23 mouse cellular contexts compared by ENCODE assay signal in genomic region chr9:14204817-14205216, GRCm38 (mm10).
DNase-seq lines count a peak whose midpoint lies in the region; ATAC-seq and TF ChIP-seq lines count a peak whose summit lies in the region.
"Had no signal": no experiment of that assay in that cellular context is flagged by ENCODE, and none has a peak within 500 bp of the region (broad histone marks: within the 10 kb centered on the region; RNA-seq: fewer than 3 reads in every experiment).

No protein-coding gene starts in this region.

- TF ChIP-seq CTCF in stomach, postnatal 0 days (IDR thresholded peaks at IDR 0.05; ENCODE audit: low read depth): no peak
- TF ChIP-seq CTCF in liver, postnatal 0 days (IDR thresholded peaks at IDR 0.05; ENCODE audit: low read depth): no peak

- H3K27ac ChIP-seq in forebrain, embryonic 14.5 days (ENCODE audit: low read depth, low read length): 0 out of 2 replicates have a peak overlapping the region, but pooled peaks have one; percentile 2
- H3K27ac ChIP-seq in forebrain, embryonic 10.5 days: no peak overlapping the region
- 0 out of 2 replicates have a peak overlapping the region, but pooled peaks have one; percentile 17 for H3K27ac ChIP-seq in stomach, embryonic 15.5 days
- H3K27ac ChIP-seq in stomach, postnatal 0 days (replicated peaks): no peak overlapping the region
- H3K27ac ChIP-seq in liver, postnatal 0 days (ENCODE audit: low read depth): no peak overlapping the region
- H3K27ac ChIP-seq: forebrain, embryonic 13.5 days; heart, embryonic 15.5 days; hindbrain, embryonic 15.5 days; intestine, embryonic 15.5 days; kidney, embryonic 15.5 days; left cerebral cortex, adult 2 months; liver, embryonic 12.5 days; midbrain, embryonic 13.5 days had no signal

- H3K9ac ChIP-seq in forebrain, embryonic 14.5 days (ENCODE audit: low read length): no peak overlapping the region
- H3K9ac ChIP-seq in stomach, embryonic 15.5 days: no peak overlapping the region
- no peak overlapping the region for H3K9ac ChIP-seq in stomach, postnatal 0 days (ENCODE audit: low read length)
- no peak overlapping the region for H3K9ac ChIP-seq in liver, postnatal 0 days (replicated peaks)
- H3K9ac ChIP-seq: forebrain, embryonic 13.5 days; heart, embryonic 15.5 days; hindbrain, embryonic 15.5 days; intestine, embryonic 15.5 days; kidney, embryonic 15.5 days; liver, embryonic 12.5 days; midbrain, embryonic 13.5 days had no signal

- ATAC-seq in forebrain, embryonic 14.5 days: no peak
- ATAC-seq in stomach, embryonic 15.5 days (ENCODE audit: insufficient read depth, low FRiP score, low read depth): no peak
- ATAC-seq in stomach, postnatal 0 days (ENCODE audit: low FRiP score, low TSS enrichment): no peak
- no peak for ATAC-seq in liver, postnatal 0 days
- ATAC-seq: CD4-positive, CD25-positive, alpha-beta regulatory T cell, adult 4 months; forebrain, embryonic 13.5 days; intestine, embryonic 15.5 days; liver, embryonic 12.5 days; lung, postnatal 0 days; midbrain, embryonic 13.5 days had no signal

- no peaks in the 10 kb centered on the region for H3K36me3 ChIP-seq in forebrain, embryonic 14.5 days (ENCODE audit: control insufficient read depth, insufficient read depth, low read length)
- no peaks in the 10 kb centered on the region for H3K36me3 ChIP-seq in forebrain, embryonic 10.5 days (replicated peaks)
- no peaks in the 10 kb centered on the region for H3K36me3 ChIP-seq in stomach, embryonic 15.5 days
- no peaks in the 10 kb centered on the region for H3K36me3 ChIP-seq in stomach, postnatal 0 days (ENCODE audit: control insufficient read depth, insufficient read depth, low read length)
- H3K36me3 ChIP-seq in liver, postnatal 0 days (replicated peaks; ENCODE audit: insufficient read depth, low read length): no peaks in the 10 kb centered on the region
- H3K36me3 ChIP-seq: heart, embryonic 15.5 days; hindbrain, embryonic 15.5 days; intestine, embryonic 15.5 days; kidney, embryonic 15.5 days; liver, embryonic 12.5 days; midbrain, embryonic 13.5 days had no signal

- H3K4me3 ChIP-seq in forebrain, embryonic 14.5 days (ENCODE audit: low read depth, low read length): no peak overlapping the region
- H3K4me3 ChIP-seq in forebrain, embryonic 10.5 days: no peak overlapping the region
- H3K4me3 ChIP-seq in stomach, embryonic 15.5 days (replicated peaks): no peak overlapping the region
- no peak overlapping the region for H3K4me3 ChIP-seq in stomach, postnatal 0 days (ENCODE audit: low read depth, low read length)
- no peak overlapping the region for H3K4me3 ChIP-seq in liver, postnatal 0 days (ENCODE audit: low read depth, low read length)
- H3K4me3 ChIP-seq: forebrain, embryonic 13.5 days; heart, embryonic 15.5 days; hindbrain, embryonic 15.5 days; intestine, embryonic 15.5 days; kidney, embryonic 15.5 days; left cerebral cortex, adult 2 months; liver, embryonic 12.5 days; midbrain, embryonic 13.5 days had no signal

- no peak overlapping the region for H3K4me2 ChIP-seq in forebrain, embryonic 14.5 days (ENCODE audit: low read length)
- H3K4me2 ChIP-seq in stomach, embryonic 15.5 days: no peak overlapping the region
- no peak overlapping the region for H3K4me2 ChIP-seq in stomach, postnatal 0 days (replicated peaks; ENCODE audit: low read depth)
- H3K4me2 ChIP-seq in liver, postnatal 0 days (ENCODE audit: low read depth, low read length): no peak overlapping the region
- H3K4me2 ChIP-seq: forebrain, embryonic 13.5 days; heart, embryonic 15.5 days; hindbrain, embryonic 15.5 days; intestine, embryonic 15.5 days; kidney, embryonic 15.5 days; liver, embryonic 12.5 days; midbrain, embryonic 13.5 days had no signal

- no peaks in the 10 kb centered on the region for H3K4me1 ChIP-seq in forebrain, embryonic 14.5 days (ENCODE audit: control insufficient read depth, insufficient read depth, low read length)
- H3K4me1 ChIP-seq in forebrain, embryonic 10.5 days: no peaks in the 10 kb centered on the region
- peaks cover 28% of the 10 kb centered on the region for H3K4me1 ChIP-seq in stomach, embryonic 15.5 days
- 0 out of 2 replicates have a peak, but pooled peaks cover 2% of the 10 kb centered on the region for H3K4me1 ChIP-seq in stomach, postnatal 0 days (replicated peaks; ENCODE audit: control insufficient read depth, insufficient read depth)
- H3K4me1 ChIP-seq in liver, postnatal 0 days (ENCODE audit: insufficient read depth): peaks cover 12% of the 10 kb centered on the region
- H3K4me1 ChIP-seq: forebrain, embryonic 13.5 days; liver, embryonic 12.5 days; midbrain, embryonic 13.5 days had no signal

- WGBS in forebrain, embryonic 14.5 days: 93% methylated on average over 1 of the region's 1 CpGs
- WGBS in forebrain, embryonic 10.5 days: 91% methylated on average over 1 of the region's 1 CpGs
- 79% methylated on average over 1 of the region's 1 CpGs for WGBS in stomach, embryonic 15.5 days
- WGBS in stomach, postnatal 0 days: 81% methylated on average over 1 of the region's 1 CpGs
- WGBS in liver, postnatal 0 days (ENCODE audit: insufficient replicate concordance): 85% methylated on average over 1 of the region's 1 CpGs

- TF ChIP-seq EP300 in stomach, postnatal 0 days (optimal IDR thresholded peaks at IDR 0.05): no peak
- no peak for TF ChIP-seq EP300 in liver, postnatal 0 days (IDR thresholded peaks at IDR 0.05; ENCODE audit: low read depth)

- H3K27me3 ChIP-seq in forebrain, embryonic 14.5 days (replicated peaks; ENCODE audit: control insufficient read depth, insufficient read depth, low read length): no peaks in the 10 kb centered on the region
- H3K27me3 ChIP-seq in forebrain, embryonic 10.5 days (ENCODE audit: poor library complexity, severe bottlenecking): no peaks in the 10 kb centered on the region
- H3K27me3 ChIP-seq in stomach, embryonic 15.5 days (replicated peaks): no peaks in the 10 kb centered on the region
- no peaks in the 10 kb centered on the region for H3K27me3 ChIP-seq in stomach, postnatal 0 days (ENCODE audit: control insufficient read depth, insufficient read depth, low read length)
- H3K27me3 ChIP-seq in liver, postnatal 0 days (ENCODE audit: insufficient read depth, low read length): no peaks in the 10 kb centered on the region
- H3K27me3 ChIP-seq: forebrain, embryonic 13.5 days; heart, embryonic 15.5 days; hindbrain, embryonic 15.5 days; intestine, embryonic 15.5 days; kidney, embryonic 15.5 days; liver, embryonic 12.5 days; midbrain, embryonic 13.5 days had no signal

- no peak for DNase-seq in forebrain, embryonic 14.5 days (ENCODE audit: low spot score)
- no peak for DNase-seq in forebrain, embryonic 10.5 days (ENCODE audit: extremely low spot score, low spot score)
- DNase-seq in kidney, postnatal 10 days: peak; percentile 39
- DNase-seq in kidney, adult 9 months: no peak
- no peak for DNase-seq in stomach, postnatal 0 days (ENCODE audit: low spot score)
- no peak for DNase-seq in adrenal gland, adult 2 months
- no peak for DNase-seq in liver, postnatal 0 days
- DNase-seq: adrenal gland, postnatal 25 days; cerebellum, adult 8-10 months; gastrocnemius, postnatal 10 days; heart, postnatal 36 days; thymus, postnatal 25 days had no signal

- H3K9me3 ChIP-seq in forebrain, embryonic 14.5 days (replicated peaks; ENCODE audit: control insufficient read depth, low read length): no peaks in the 10 kb centered on the region
- H3K9me3 ChIP-seq in forebrain, embryonic 10.5 days: no peaks in the 10 kb centered on the region
- H3K9me3 ChIP-seq in stomach, embryonic 15.5 days: no peaks in the 10 kb centered on the region
- no peaks in the 10 kb centered on the region for H3K9me3 ChIP-seq in stomach, postnatal 0 days (ENCODE audit: control insufficient read depth, low read length)
- no peaks in the 10 kb centered on the region for H3K9me3 ChIP-seq in liver, postnatal 0 days (ENCODE audit: low read length)
- H3K9me3 ChIP-seq: forebrain, embryonic 13.5 days; heart, embryonic 15.5 days; hindbrain, embryonic 15.5 days; intestine, embryonic 15.5 days; kidney, embryonic 15.5 days; liver, embryonic 12.5 days; midbrain, embryonic 13.5 days had no signal

Comparison
In these comparisons a context has a peak if more than half of its experiments do, and no peak if none do; other contexts are left out.
1. H3K27ac ChIP-seq: peak in forebrain, embryonic 14.5 days (single experiment) and stomach, embryonic 15.5 days (single experiment); none in forebrain, embryonic 10.5 days (single experiment), stomach, postnatal 0 days (single experiment) and liver, postnatal 0 days (single experiment).